Mouse (Mus musculus): Measurements from ENCODE around the gene Susd1. TPM values are rescaled to one million over a fixed set of nuclear protein-coding genes. Genes with fewer than 3 reads are reported as not detected.

Gene Susd1
- polyA plus RNA-seq, 1 experiment from 2014 or later = 9.6 TPM

DNA sequence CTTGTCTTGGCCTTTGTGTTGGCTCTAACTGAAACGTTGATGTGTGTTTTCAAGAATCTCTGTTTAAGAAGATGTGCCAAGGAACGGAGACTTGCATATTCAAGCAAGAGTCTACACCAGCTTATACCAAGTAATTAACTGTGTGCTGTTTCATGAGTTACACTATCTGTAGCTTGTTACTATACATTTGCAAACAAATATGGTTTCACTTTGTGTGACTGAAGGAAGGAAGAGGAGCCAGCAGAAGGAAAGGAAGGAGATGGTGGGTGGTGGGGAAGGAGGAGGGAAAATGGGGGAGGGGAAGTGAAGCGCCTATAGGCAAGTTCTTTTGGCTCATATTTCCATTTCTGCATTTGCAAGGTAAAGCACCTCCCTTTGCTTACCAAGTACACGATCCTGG, 58.0 kb downstream of the Susd1 start:
- Histone ChIP-seq H3K27ac (replicated peaks) (no peak overlapping the region), H3K36me3 (replicated peaks) (peaks cover 21% of the 10 kb centered on the region; the same call in 1 of the 2 replicates), H3K9ac (no peak overlapping the region), H3K27me3 (no peaks in the 10 kb centered on the region), H3K4me3 (replicated peaks) (no peak overlapping the region), H3K4me1 (replicated peaks) (no peaks in the 10 kb centered on the region), H3K4me2 (no peak overlapping the region), H3K9me3 (replicated peaks) (no peaks in the 10 kb centered on the region)
- no peak for ATAC-seq (ENCODE audit: insufficient read depth)
- 72% methylated on average over 4 of the region's 4 CpGs for WGBS (ENCODE audit: insufficient replicate concordance)

DNA sequence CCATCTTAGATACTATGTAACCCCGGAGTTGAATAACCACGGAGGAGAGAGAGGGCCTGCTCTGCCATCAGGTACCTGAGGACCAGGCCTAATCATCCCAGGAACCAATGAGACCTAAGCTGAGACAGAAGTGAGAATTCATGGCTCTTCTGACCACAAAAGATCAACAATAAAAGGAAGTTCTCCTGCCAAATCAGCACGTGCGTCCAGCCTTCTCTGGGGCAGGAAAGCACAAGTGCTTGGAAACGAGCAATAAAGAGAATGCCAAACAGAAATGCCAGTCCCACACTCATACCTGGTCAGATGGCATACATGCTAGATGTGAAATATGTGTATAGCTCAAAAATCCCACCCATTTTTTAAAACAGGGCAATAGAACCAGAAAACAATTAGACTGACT, 58.6 kb downstream of the Susd1 start:
- Histone ChIP-seq H3K4me2 (no peak overlapping the region), H3K4me1 (replicated peaks) (no peaks in the 10 kb centered on the region), H3K36me3 (replicated peaks) (peaks cover 21% of the 10 kb centered on the region; the same call in 1 of the 2 replicates), H3K27me3 (no peaks in the 10 kb centered on the region), H3K4me3 (replicated peaks) (no peak overlapping the region), H3K9me3 (replicated peaks) (no peaks in the 10 kb centered on the region), H3K9ac (no peak overlapping the region), H3K27ac (replicated peaks) (no peak overlapping the region)
- no peak for ATAC-seq (ENCODE audit: insufficient read depth)
- WGBS (ENCODE audit: insufficient replicate concordance) = 64% methylated on average over 5 of the region's 5 CpGs

DNA sequence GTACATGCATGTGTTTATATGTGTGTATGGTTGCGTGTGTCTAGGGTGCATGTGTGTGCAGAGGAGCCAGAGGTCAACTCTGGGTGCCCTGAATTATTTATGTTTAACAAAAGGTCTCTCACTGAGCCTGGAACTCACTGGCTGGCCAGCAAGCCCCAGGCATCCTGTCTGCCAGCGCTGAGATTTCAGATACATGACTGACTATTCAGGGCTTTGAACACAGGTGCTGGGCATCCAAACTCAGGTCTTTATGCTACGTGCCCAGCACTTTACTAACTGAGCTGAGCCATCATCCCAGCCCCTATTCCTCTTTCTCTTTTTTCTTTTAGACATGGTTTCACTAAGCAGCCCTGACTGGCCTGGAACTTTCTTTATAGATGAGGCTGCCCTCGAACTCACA, 59.8 kb downstream of the Susd1 start:
- H3K4me2 ChIP-seq = no peak overlapping the region
- H3K4me1 ChIP-seq (replicated peaks) = no peaks in the 10 kb centered on the region
- no peak overlapping the region for H3K27ac ChIP-seq (replicated peaks)
- H3K36me3 ChIP-seq (replicated peaks) = peaks cover 17% of the 10 kb centered on the region; the same call in 1 of the 2 replicates
- H3K4me3 ChIP-seq (replicated peaks) = no peak overlapping the region
- WGBS (ENCODE audit: insufficient replicate concordance) = 78% methylated on average over 4 of the region's 4 CpGs
- no peaks in the 10 kb centered on the region for H3K27me3 ChIP-seq
- H3K9ac ChIP-seq = no peak overlapping the region
- no peak for ATAC-seq (ENCODE audit: insufficient read depth)
- H3K9me3 ChIP-seq (replicated peaks) = no peaks in the 10 kb centered on the region

DNA sequence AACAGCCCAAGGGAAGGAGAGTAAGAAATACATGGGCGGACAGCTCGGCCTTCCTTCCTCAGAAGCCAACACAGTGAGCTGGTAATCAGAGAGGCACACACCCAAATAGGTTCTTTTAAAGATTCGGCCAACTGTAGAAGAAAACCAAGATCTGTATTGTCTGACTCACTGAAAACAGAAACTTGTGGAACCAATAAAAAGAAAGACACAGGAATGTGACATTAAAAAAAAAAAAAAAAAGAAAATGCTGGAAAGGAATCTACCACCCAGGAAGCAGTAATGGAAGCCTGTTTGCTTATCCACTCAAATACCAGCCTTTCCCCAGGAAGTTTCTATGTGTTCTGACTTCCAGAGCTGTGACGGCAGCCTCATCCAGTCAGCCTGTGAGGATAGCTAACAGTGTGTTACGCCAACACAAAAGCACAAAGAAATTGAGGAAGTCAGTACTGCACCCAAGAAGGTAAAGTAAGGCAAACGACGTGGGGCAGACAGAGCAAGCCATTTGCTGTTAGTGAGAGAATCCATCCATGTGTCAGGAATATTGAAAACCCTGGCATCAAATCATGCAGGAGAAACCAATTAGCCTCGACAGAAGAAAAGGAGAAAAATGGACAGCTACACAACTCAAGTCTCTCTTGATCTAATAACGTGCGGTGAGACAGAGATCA, 64.0 kb downstream of the Susd1 start:
- Histone ChIP-seq H3K4me2 (no peak overlapping the region), H3K27ac (replicated peaks) (no peak overlapping the region), H3K9ac (no peak overlapping the region), H3K4me1 (replicated peaks) (no peaks in the 10 kb centered on the region), H3K27me3 (no peaks in the 10 kb centered on the region), H3K9me3 (replicated peaks) (no peaks in the 10 kb centered on the region), H3K36me3 (replicated peaks) (peaks cover 21% of the 10 kb centered on the region), H3K4me3 (replicated peaks) (no peak overlapping the region)
- no peak for ATAC-seq (ENCODE audit: insufficient read depth)
- 70% methylated on average over 10 of the region's 10 CpGs for WGBS (ENCODE audit: insufficient replicate concordance)

DNA sequence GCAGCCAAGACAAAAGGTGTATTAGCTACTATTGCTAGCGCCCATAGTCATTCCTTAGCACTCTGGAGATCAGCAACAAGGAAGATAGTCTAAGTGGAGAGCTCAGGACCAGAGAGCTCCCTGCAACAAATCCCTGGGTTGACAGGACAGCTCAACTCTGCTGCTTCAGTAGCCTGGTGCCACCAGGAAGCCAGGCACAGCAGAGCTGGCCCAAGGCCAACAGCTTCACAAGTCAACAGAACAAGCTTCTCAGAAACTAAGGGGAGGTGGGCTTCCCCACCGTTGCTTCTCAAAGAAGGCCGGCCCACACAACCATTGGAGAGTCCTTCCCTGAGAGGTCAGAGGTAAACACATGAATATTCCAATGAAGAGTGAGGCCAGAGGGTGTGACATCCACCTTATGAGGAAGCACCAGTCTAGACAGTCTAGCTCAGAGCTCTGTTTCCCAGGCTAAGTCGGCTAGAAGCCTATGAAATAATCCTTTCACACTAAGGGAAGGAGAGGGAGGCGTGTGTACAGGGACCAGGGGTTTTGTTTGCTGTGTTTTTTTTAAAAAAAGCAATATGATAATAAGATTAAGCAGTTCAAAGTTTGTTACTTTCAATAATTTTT, 65.8 kb downstream of the Susd1 start:
- 62% methylated on average over 5 of the region's 5 CpGs for WGBS (ENCODE audit: insufficient replicate concordance)
- H3K4me2 ChIP-seq = no peak overlapping the region
- no peak overlapping the region for H3K9ac ChIP-seq
- H3K27me3 ChIP-seq = no peaks in the 10 kb centered on the region
- H3K9me3 ChIP-seq (replicated peaks) = no peaks in the 10 kb centered on the region
- H3K36me3 ChIP-seq (replicated peaks) = peaks cover 25% of the 10 kb centered on the region
- H3K4me3 ChIP-seq (replicated peaks) = no peak overlapping the region
- no peak for ATAC-seq (ENCODE audit: insufficient read depth)
- H3K4me1 ChIP-seq (replicated peaks) = no peaks in the 10 kb centered on the region
- H3K27ac ChIP-seq (replicated peaks) = no peak overlapping the region

DNA sequence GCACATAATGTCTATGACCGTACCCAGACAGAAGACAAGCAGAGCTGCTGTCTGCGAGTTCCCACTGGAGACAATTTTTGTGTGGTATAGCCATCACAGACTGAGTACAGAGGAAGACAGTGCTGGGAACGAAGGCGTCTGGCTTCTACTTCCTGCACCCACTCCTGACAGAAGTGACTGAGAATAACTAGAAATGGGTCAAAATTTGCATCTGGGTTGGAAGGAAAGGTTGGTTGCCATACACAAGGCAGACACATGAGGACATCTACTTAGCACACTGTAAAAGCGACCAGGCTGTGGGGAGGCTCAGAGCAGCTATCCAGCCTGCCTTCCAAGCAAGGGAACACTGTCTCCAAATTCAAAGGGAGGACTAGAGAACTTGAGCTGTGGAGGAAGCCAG, 66.5 kb downstream of the Susd1 start:
- Histone ChIP-seq H3K4me3 (replicated peaks) (no peak overlapping the region), H3K9me3 (replicated peaks) (no peaks in the 10 kb centered on the region), H3K27me3 (no peaks in the 10 kb centered on the region), H3K36me3 (replicated peaks) (peaks cover 25% of the 10 kb centered on the region), H3K4me1 (replicated peaks) (no peaks in the 10 kb centered on the region), H3K4me2 (no peak overlapping the region), H3K9ac (no peak overlapping the region), H3K27ac (replicated peaks) (no peak overlapping the region)
- 87% methylated on average over 5 of the region's 5 CpGs for WGBS (ENCODE audit: insufficient replicate concordance)
- no peak for ATAC-seq (ENCODE audit: insufficient read depth)

DNA sequence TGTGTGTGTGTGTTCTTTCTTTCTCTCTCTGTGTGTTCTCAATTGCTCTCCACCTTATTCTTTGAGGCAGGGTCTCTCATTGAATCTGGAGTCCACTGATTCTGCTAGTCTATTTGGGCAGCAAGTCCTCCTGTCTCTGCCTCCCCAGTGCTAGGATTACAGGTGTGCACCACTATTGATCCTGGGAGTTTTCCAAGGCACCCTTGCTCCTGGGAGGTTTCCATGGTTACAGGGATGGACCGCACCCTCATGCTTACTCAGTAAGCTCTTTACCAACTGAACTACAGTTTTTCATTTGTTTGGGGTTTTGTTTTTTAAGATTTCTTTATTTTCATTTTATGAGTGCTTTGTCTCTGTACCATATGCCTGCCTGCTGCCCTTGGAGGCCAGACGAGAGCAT, 68.5 kb downstream of the Susd1 start:
- WGBS (ENCODE audit: insufficient replicate concordance) = 82% methylated on average over 2 of the region's 2 CpGs
- Histone ChIP-seq H3K27me3 (no peaks in the 10 kb centered on the region), H3K36me3 (replicated peaks) (peaks cover 30% of the 10 kb centered on the region), H3K4me2 (no peak overlapping the region), H3K4me1 (replicated peaks) (peaks cover 3% of the 10 kb centered on the region), H3K9me3 (replicated peaks) (no peaks in the 10 kb centered on the region), H3K9ac (no peak overlapping the region), H3K4me3 (replicated peaks) (no peak overlapping the region), H3K27ac (replicated peaks) (no peak overlapping the region)
- no peak for ATAC-seq (ENCODE audit: insufficient read depth)

DNA sequence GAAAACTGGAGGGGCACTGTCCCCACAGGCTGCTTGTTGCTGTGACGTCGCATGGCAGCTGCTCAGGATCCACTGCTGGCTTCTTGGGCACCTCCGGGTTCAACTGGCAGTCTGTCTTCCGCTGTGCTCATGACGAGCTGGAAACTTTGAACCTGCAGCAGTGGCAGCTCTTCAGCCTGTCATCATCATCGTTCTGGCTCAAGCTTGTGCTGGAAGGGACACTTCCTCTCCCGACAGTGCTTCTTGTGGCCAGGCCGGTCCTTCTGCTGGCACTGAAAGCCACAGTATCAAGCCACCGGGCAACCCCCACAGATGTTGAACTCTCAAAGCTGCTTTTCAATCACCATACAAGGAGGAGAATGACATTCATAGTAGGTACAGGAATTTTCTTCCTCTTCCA, 70.3 kb downstream of the Susd1 start:
- no peak overlapping the region for H3K4me3 ChIP-seq (replicated peaks)
- peaks cover 20% of the 10 kb centered on the region for H3K4me1 ChIP-seq (replicated peaks)
- no peaks in the 10 kb centered on the region for H3K27me3 ChIP-seq
- H3K27ac ChIP-seq (replicated peaks) = no peak overlapping the region
- no peak overlapping the region for H3K4me2 ChIP-seq
- H3K9me3 ChIP-seq (replicated peaks) = no peaks in the 10 kb centered on the region
- H3K9ac ChIP-seq = no peak overlapping the region
- no peak for ATAC-seq (ENCODE audit: insufficient read depth)
- WGBS (ENCODE audit: insufficient replicate concordance) = 70% methylated on average over 9 of the region's 9 CpGs
- H3K36me3 ChIP-seq (replicated peaks) = peaks cover 30% of the 10 kb centered on the region

DNA sequence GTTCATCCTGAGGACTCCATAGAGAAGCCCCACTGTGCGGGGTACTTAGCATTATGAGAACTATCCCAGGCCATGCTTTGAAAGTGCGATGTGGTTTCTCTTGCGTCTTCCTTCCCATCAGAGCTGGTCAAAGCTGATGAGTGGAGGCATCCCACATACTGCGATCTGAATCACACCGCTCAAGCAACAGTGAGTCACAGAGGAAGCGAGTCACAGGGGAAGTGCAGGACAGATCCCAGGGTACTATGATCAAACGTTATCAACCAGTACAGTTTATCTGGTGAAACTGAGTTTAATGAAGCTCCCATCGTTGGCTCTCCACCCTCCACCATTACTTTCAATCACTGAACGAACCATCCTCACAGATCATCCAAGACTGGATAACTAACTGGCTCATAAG, 72.2 kb downstream of the Susd1 start:
- Histone ChIP-seq H3K4me1 (replicated peaks) (peaks cover 28% of the 10 kb centered on the region), H3K4me3 (replicated peaks) (no peak overlapping the region), H3K27ac (replicated peaks) (no peak overlapping the region), H3K9ac (no peak overlapping the region), H3K27me3 (no peaks in the 10 kb centered on the region), H3K4me2 (no peak overlapping the region), H3K36me3 (replicated peaks) (peaks cover 26% of the 10 kb centered on the region), H3K9me3 (replicated peaks) (no peaks in the 10 kb centered on the region)
- no peak for ATAC-seq (ENCODE audit: insufficient read depth)
- 60% methylated on average over 9 of the region's 9 CpGs for WGBS (ENCODE audit: insufficient replicate concordance)

DNA sequence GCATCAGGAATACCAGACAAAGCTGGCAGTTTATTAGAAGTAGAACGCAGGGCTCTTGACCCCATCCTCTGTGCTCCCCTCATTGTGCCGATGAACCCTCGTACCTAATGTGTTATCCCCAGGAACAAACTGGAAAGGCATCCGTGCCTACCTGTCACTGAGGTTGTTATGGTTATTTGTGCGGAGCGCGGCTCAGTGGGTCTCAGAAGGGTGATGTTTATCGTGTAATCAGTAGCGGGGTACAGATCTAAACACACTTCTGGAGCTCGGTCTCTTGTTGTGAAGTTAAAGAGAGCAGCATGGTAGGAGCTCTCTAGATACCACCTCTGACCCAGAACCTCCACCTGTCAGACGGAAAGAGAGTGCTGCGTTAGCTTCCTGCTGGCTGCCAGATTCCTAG, 72.9 kb downstream of the Susd1 start:
- Histone ChIP-seq H3K36me3 (replicated peaks) (peaks cover 23% of the 10 kb centered on the region), H3K9me3 (replicated peaks) (no peaks in the 10 kb centered on the region), H3K4me3 (replicated peaks) (no peak overlapping the region), H3K9ac (no peak overlapping the region), H3K27ac (replicated peaks) (no peak overlapping the region), H3K4me1 (replicated peaks) (peaks cover 29% of the 10 kb centered on the region), H3K4me2 (no peak overlapping the region), H3K27me3 (no peaks in the 10 kb centered on the region)
- WGBS (ENCODE audit: insufficient replicate concordance) = 86% methylated on average over 12 of the region's 12 CpGs
- no peak for ATAC-seq (ENCODE audit: insufficient read depth)

DNA sequence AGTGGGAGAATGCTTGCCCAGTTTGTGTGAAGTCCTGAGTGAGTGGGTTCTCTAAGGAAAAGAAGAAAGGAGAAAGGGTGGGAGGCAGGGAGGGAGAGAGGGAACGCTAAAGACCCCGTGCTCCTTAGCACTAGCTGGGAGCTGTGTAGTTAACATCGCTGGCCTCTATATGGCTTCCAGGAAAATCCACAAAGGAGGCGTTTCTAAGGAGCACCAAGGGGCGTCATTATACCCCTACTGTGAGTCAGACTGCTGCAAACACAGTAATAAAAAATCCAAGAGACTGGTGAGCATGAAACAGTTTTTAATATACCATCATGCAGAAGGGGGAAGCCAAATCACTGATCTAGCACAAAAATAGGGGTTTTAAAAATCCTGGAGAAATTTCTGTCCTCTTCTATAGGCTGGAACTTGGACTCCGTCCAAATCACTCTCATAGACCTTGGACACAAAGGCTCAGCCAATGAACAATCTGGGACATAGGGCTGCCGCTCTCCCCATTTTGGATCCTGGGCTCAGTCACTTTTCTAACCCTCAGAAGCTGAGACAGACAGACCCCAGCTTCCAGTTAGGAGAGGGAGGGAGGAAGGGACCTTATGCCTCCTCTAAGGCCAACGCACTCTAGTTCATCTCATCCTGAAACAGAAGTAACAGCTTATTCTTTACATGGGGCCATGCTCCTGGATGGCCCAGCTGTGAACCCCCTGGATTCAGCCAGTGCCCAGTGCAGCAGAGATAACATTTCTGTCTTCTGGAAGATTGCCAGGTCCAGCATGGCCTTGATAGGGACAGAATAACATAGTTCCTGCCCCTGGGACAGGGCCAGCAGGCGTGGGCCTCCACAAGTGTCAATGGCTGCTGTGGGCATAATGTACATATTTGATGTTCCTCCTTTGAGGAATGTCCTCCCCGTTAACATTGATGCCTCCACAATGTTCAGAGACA, 73.9 kb downstream of the Susd1 start:
- Histone ChIP-seq H3K9me3 (replicated peaks) (no peaks in the 10 kb centered on the region), H3K9ac (no peak overlapping the region), H3K4me1 (replicated peaks) (peaks cover 31% of the 10 kb centered on the region), H3K27me3 (no peaks in the 10 kb centered on the region), H3K4me3 (replicated peaks) (no peak overlapping the region), H3K36me3 (replicated peaks) (peaks cover 17% of the 10 kb centered on the region), H3K4me2 (no peak overlapping the region), H3K27ac (replicated peaks) (0 out of 2 replicates have a peak overlapping the region, but pooled peaks have one; percentile 16)
- no peak for ATAC-seq (ENCODE audit: insufficient read depth)
- WGBS (ENCODE audit: insufficient replicate concordance) = 65% methylated on average over 10 of the region's 10 CpGs
